Mouse (Mus musculus) stomach, postnatal 0 days (tissue): ENCODE measurements at regions not wholly inside any gene's neighbourhood (a gene's known extent, or its start where the extent isn't known, plus 50 kb on each side); places are given as distances from the start of the nearest gene placed in this dataset.

Source experiments
- ATAC-seq: fragments of 200-750 bp; cut with Nextera tagmentation; 2 replicates; pipeline ENCODE4 v1.8.0; 2017; ENCODE audit not compliant: low FRiP score, low TSS enrichment
- DNase-seq: peaks from one replicate; pipeline ENCODE4 v3.0.0-alpha.2; 2016; ENCODE audit warnings: low spot score
- H3K27ac ChIP-seq: fragments of 300-500 bp; sonication (generic); replicated peaks from 2 replicates; pipeline ENCODE4 v1.5.1; 2014; ENCODE audit warnings: mild to moderate bottlenecking, control low read depth
- H3K27me3 ChIP-seq: fragments of 300-500 bp; sonication (generic); 2 replicates; pipeline ENCODE4 v1.6.1; 2014; ENCODE audit warnings: low read length; ENCODE audit not compliant: control insufficient read depth, insufficient read depth
- H3K36me3 ChIP-seq: fragments of 300-500 bp; sonication (generic); 2 replicates; pipeline ENCODE4 v1.6.1; 2014; ENCODE audit warnings: low read length, mixed read lengths; ENCODE audit not compliant: control insufficient read depth, insufficient read depth
- H3K4me1 ChIP-seq: fragments of 300-500 bp; sonication (generic); replicated peaks from 2 replicates; pipeline ENCODE4 v1.6.1; 2014; ENCODE audit warnings: antibody characterized with exemption; ENCODE audit not compliant: control insufficient read depth, insufficient read depth
- H3K4me2 ChIP-seq: fragments of 300-500 bp; sonication (generic); replicated peaks from 2 replicates; pipeline ENCODE4 v1.6.1; 2014; ENCODE audit warnings: low read depth, mild to moderate bottlenecking, control low read depth, moderate library complexity
- H3K4me3 ChIP-seq: fragments of 300-500 bp; sonication (generic); 2 replicates; pipeline ENCODE4 v1.5.1; 2014; ENCODE audit warnings: low read depth, low read length, control low read depth
- H3K9ac ChIP-seq: fragments of 300-500 bp; sonication (generic); 2 replicates; pipeline ENCODE4 v1.6.1; 2014; ENCODE audit warnings: mild to moderate bottlenecking, low read length, control low read depth, mixed read lengths
- H3K9me3 ChIP-seq: fragments of 300-500 bp; sonication (generic); 2 replicates; pipeline ENCODE4 v1.6.1; 2016; ENCODE audit warnings: low read length; ENCODE audit not compliant: control insufficient read depth
- CTCF ChIP-seq: IDR thresholded peaks from 2 replicates; pipeline ENCODE4 v1.5.1; 2016; ENCODE audit warnings: antibody characterized with exemption, low read depth, mild to moderate bottlenecking, moderate library complexity
- EP300 ChIP-seq: optimal IDR thresholded peaks from 2 replicates; pipeline ENCODE3; 2016; ENCODE audit warnings: antibody characterized with exemption
- WGBS: fragments of 180-500 bp; shearing (Covaris S2); extraction: QIAGEN DNeasy Blood & Tissue Kit; methylation state at CpG from one replicate; pipeline ENCODE4 v1.1.7; 2014; 5-methylcytosine and 5-hydroxymethylcytosine counted together

DNA sequence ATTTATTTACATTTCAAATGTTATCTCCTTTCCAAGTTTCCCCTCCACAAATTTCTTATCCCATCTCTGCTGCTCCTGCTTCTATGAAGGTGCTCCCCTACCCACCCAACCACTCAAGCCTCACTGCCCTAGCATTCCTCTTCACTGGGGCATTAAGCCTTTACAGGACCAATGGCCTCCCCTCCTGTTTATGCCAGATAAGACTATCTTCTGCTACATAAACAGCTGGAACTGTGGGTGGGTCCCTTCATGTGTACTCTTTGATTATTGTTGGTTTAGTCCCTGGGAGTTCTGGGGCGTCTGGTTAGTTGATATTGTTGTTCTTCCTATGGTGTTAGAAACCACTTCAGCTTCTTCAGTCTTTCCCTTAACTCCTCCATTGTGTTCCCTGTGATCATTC, 1164.1 kb upstream of the Got2 start:
- H3K9ac ChIP-seq: no peak overlapping the region
- no peaks in the 10 kb centered on the region for H3K36me3 ChIP-seq
- 27% methylated on average over 1 of the region's 1 CpGs for WGBS
- TF ChIP-seq EP300 (no peak), CTCF (no peak)
- H3K27me3 ChIP-seq: no peaks in the 10 kb centered on the region
- H3K4me3 ChIP-seq: no peak overlapping the region
- no peaks in the 10 kb centered on the region for H3K4me1 ChIP-seq
- H3K27ac ChIP-seq: no peak overlapping the region
- no peaks in the 10 kb centered on the region for H3K9me3 ChIP-seq
- H3K4me2 ChIP-seq: no peak overlapping the region
- no peak for ATAC-seq
- DNase-seq: no peak

DNA sequence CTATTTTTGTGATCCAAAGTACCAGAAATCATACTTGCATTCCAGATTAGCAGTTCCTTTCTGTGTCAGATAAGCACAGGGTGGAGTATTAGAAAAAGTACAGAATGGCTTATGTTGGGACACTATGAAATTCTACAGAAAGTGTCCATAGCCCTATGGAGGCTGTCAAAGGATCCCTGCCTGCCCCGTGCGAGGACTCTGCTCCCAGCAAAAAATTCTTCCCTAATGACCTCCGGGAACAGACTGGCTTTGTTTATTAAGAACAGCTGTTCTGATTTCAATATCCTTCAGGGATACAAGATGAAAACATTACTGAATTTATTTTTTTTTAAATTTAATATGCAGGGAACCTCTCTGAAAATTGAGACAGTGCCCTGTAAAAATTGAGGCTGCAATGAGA, 1151.4 kb upstream of the Got2 start:
- TF ChIP-seq CTCF (no peak), EP300 (no peak)

GRCm38 (mm10) chr8:97038854-97039253, 1150.5 kb upstream of the Got2 start:
- H3K4me3 ChIP-seq: no peak overlapping the region
- ATAC-seq (no peak), DNase-seq (no peak)
- H3K4me1 ChIP-seq: no peaks in the 10 kb centered on the region
- TF ChIP-seq EP300 (no peak), CTCF (no peak)
- H3K36me3 ChIP-seq: no peaks in the 10 kb centered on the region
- no peak overlapping the region for H3K9ac ChIP-seq
- H3K9me3 ChIP-seq: no peaks in the 10 kb centered on the region
- no peaks in the 10 kb centered on the region for H3K27me3 ChIP-seq
- H3K4me2 ChIP-seq: no peak overlapping the region
- WGBS: 59% methylated on average over 5 of the region's 5 CpGs
- H3K27ac ChIP-seq: no peak overlapping the region

More for the DNA sequence above, 1151.4 kb upstream of the Got2 start:
- WGBS: 44% methylated on average over 3 of the region's 3 CpGs
- no peaks in the 10 kb centered on the region for H3K9me3 ChIP-seq
- H3K4me3 ChIP-seq: no peak overlapping the region
- H3K4me2 ChIP-seq: no peak overlapping the region
- ATAC-seq (no peak), DNase-seq (no peak)
- H3K27ac ChIP-seq: no peak overlapping the region
- no peaks in the 10 kb centered on the region for H3K27me3 ChIP-seq
- no peak overlapping the region for H3K9ac ChIP-seq
- no peaks in the 10 kb centered on the region for H3K4me1 ChIP-seq
- H3K36me3 ChIP-seq: no peaks in the 10 kb centered on the region

DNA sequence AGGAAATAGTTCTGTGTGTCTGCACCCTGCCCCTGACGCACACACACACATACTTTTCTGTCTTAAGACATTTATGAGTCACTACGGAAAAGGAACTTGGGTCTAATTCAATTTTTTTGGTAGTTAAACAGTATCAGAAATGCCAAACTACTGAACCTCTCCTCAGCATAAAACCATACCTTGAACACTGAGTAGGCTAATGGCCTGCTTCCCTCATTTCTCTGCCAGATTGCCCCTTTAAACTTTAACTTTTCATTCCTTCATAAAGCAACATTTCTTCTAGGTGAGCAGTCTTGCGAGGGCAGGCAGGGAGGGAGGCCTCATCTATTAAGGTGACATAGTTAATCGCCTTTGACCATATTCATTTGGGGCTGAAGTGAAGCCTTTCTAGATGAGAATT, 1143.8 kb upstream of the Got2 start:
- Histone ChIP-seq H3K4me2 (no peak overlapping the region), H3K27ac (no peak overlapping the region), H3K36me3 (no peaks in the 10 kb centered on the region), H3K4me3 (no peak overlapping the region), H3K9ac (no peak overlapping the region), H3K27me3 (no peaks in the 10 kb centered on the region), H3K4me1 (no peaks in the 10 kb centered on the region), H3K9me3 (no peaks in the 10 kb centered on the region)
- TF ChIP-seq CTCF (no peak), EP300 (no peak)
- no peak for ATAC-seq
- DNase-seq: no peak
- 79% methylated on average over 4 of the region's 4 CpGs for WGBS

DNA sequence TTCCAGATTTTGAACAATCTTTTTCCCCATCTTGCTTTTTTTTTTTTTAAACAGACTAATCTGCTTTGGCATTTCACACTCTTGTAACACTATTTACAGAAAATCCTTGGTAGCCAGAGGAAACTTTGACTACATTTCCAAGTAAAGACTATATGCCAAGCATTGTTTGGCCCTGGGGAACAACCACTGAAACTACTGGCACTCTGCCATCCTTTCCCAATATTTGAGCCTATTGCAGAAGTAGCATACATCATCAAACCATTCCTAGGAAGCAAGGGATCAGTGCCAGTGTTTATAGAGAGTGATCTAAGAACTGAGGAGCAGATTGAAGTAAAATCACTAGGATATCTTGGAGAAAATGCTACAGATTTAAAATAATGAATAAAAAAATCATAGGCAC, 1127.2 kb upstream of the Got2 start:
- Histone ChIP-seq H3K27me3 (no peaks in the 10 kb centered on the region), H3K27ac (no peak overlapping the region), H3K9me3 (no peaks in the 10 kb centered on the region), H3K4me3 (no peak overlapping the region), H3K4me2 (no peak overlapping the region), H3K9ac (no peak overlapping the region), H3K4me1 (no peaks in the 10 kb centered on the region), H3K36me3 (no peaks in the 10 kb centered on the region)
- DNase-seq (no peak), ATAC-seq (no peak)
- no peak for TF ChIP-seq EP300
- no peak for TF ChIP-seq CTCF

DNA sequence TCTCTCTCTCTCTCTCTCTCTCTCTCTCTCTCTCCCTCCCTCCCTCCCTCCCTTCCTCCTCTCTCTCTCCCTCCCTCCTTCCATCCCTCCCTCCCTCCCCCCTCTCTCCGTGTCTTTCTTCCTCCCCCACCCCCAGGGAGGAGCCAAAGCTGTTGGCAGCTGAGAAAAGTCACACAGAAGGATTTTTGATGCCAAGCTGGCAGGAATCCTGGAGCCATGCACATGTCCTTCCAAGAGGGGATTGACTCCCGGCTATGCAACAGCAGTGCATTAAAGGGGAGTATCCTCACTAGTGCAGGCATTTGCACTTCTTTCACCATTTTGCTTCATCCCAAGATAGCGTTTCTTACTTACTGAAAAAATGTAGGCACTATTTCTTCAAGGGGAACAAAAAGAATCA, 1115.8 kb upstream of the Got2 start:
- Histone ChIP-seq H3K27ac (no peak overlapping the region), H3K4me2 (no peak overlapping the region), H3K9me3 (no peaks in the 10 kb centered on the region), H3K4me3 (no peak overlapping the region), H3K9ac (no peak overlapping the region), H3K4me1 (no peaks in the 10 kb centered on the region), H3K27me3 (no peaks in the 10 kb centered on the region), H3K36me3 (no peaks in the 10 kb centered on the region)
- ATAC-seq (no peak), DNase-seq (peak; percentile 13)
- WGBS: 56% methylated on average over 2 of the region's 3 CpGs
- TF ChIP-seq CTCF: no peak
- no peak for TF ChIP-seq EP300
